9 mouse cellular contexts compared by ENCODE assay signal in the genomic region with DNA sequence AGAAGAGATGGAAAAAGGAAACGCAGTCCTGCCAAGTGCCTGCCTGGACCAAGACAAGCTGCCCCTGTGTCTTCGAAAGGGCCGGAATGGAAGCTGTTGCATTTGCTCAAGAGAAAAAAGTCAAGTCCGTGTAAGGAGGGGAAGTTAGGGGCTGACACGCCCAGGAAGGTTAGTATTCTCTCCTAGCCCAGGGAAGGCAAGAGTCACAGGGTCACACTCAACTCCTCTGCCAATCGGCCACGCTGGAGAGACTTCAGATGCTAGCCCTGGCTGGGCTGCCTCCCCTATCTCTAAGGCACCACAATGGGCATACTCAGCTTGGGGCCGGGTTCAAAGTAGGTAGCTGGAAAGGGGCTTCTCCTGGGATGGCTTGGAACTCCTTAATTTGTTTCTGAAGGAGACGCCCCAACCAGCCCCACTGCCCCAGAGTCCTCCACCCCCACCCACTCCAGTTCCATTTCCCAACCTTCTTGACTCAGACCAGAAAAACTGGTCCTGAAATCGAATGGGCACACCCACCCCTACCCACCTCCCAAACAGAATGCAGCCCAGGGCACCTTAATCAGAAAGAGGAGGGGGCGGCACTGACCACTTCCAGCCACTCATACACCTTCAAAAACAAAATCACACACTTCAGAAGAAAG. TPM values are rescaled to one million over a fixed set of nuclear protein-coding genes. Genes with fewer than 3 reads are reported as not detected.
DNase-seq lines count a peak whose midpoint lies in the region; ATAC-seq and TF ChIP-seq lines count a peak whose summit lies in the region.
"Had no signal": no experiment of that assay in that cellular context is flagged by ENCODE, and none has a peak within 500 bp of the region (broad histone marks: within the 10 kb centered on the region; RNA-seq: fewer than 3 reads in every experiment).

No protein-coding gene starts in this region.

- ATAC-seq in limb, embryonic 12.5 days (ENCODE audit: insufficient number of reproducible peaks, insufficient read depth, low FRiP score, low TSS enrichment, low read depth), result no peak
- no peak for ATAC-seq in midbrain, embryonic 11.5 days (ENCODE audit: low FRiP score)
- ATAC-seq in erythroblast, adult 5-6 weeks (replicated peaks; ENCODE audit: low FRiP score, poor library complexity, severe bottlenecking), result no peak

- no peak for TF ChIP-seq CTCF in gastrocnemius, adult 2 months (IDR thresholded peaks at IDR 0.05)

- intact Hi-C loops in gastrocnemius, adult 2 months (cut with DNase I), result no loop called here

- H3K4me3 ChIP-seq in gastrocnemius, adult 2 months, result peak overlapping the region; percentile 9
- H3K4me3 ChIP-seq in forebrain, embryonic 10.5 days, result peak overlapping the region; percentile 93
- H3K4me3 ChIP-seq in limb, embryonic 12.5 days (replicated peaks), result peak overlapping the region; percentile 79
- H3K4me3 ChIP-seq in midbrain, embryonic 11.5 days (ENCODE audit: low read depth, low read length), result peak overlapping the region; percentile 4; the same call in 1 of the 2 replicates

- 0 out of 2 replicates have a peak overlapping the region, but pooled peaks have one; percentile 34 for H3K9ac ChIP-seq in limb, embryonic 12.5 days (replicated peaks)
- H3K9ac ChIP-seq in midbrain, embryonic 11.5 days (ENCODE audit: low read length), result peak overlapping the region; percentile 94; the same call in 1 of the 2 replicates

- WGBS in forebrain, embryonic 10.5 days, result 60% methylated on average over 11 of the region's 11 CpGs
- 62% methylated on average over 11 of the region's 11 CpGs for WGBS in limb, embryonic 12.5 days
- 56% methylated on average over 11 of the region's 11 CpGs for WGBS in midbrain, embryonic 11.5 days

- H3K4me2 ChIP-seq in limb, embryonic 12.5 days, result peak overlapping the region; percentile 93
- H3K4me2 ChIP-seq in midbrain, embryonic 11.5 days, result peak overlapping the region; percentile 64

- peaks cover 54% of the 10 kb centered on the region for H3K36me3 ChIP-seq in forebrain, embryonic 10.5 days (replicated peaks)
- peaks cover 45% of the 10 kb centered on the region for H3K36me3 ChIP-seq in limb, embryonic 12.5 days
- peaks cover 29% of the 10 kb centered on the region for H3K36me3 ChIP-seq in midbrain, embryonic 11.5 days (ENCODE audit: control insufficient read depth, insufficient read depth, low read length)

- H3K9me3 ChIP-seq in forebrain, embryonic 10.5 days, result no peaks in the 10 kb centered on the region
- H3K9me3 ChIP-seq in limb, embryonic 12.5 days, result no peaks in the 10 kb centered on the region
- H3K9me3 ChIP-seq in midbrain, embryonic 11.5 days (ENCODE audit: control insufficient read depth, low read length), result no peaks in the 10 kb centered on the region

- peaks cover 15% of the 10 kb centered on the region for H3K27me3 ChIP-seq in forebrain, embryonic 10.5 days (ENCODE audit: poor library complexity, severe bottlenecking)
- H3K27me3 ChIP-seq in limb, embryonic 12.5 days, result no peaks in the 10 kb centered on the region
- H3K27me3 ChIP-seq in midbrain, embryonic 11.5 days (ENCODE audit: control insufficient read depth, insufficient read depth, low read length), result no peaks in the 10 kb centered on the region

- H3K4me1 ChIP-seq in forebrain, embryonic 10.5 days, result peaks cover 42% of the 10 kb centered on the region
- peaks cover 27% of the 10 kb centered on the region for H3K4me1 ChIP-seq in limb, embryonic 12.5 days (replicated peaks)
- H3K4me1 ChIP-seq in midbrain, embryonic 11.5 days (ENCODE audit: control insufficient read depth, insufficient read depth, low read length), result peaks cover 19% of the 10 kb centered on the region

- DNase-seq in gastrocnemius, adult 2 months, result no peak
- no peak for DNase-seq in gastrocnemius, adult 18-20 months (ENCODE audit: low spot score)
- DNase-seq in forebrain, embryonic 10.5 days (ENCODE audit: extremely low spot score, low spot score), result no peak
- DNase-seq in midbrain, embryonic 11.5 days (ENCODE audit: low spot score, missing footprints), result no peak
- no peak for DNase-seq in layer of hippocampus, postnatal 10 days (ENCODE audit: low spot score in 2 of 2)
- DNase-seq in thymus, postnatal 10 days (ENCODE audit: low spot score in 2 of 2), result no peak
- DNase-seq: B cell, adult 2 months had no signal

- H3K27ac ChIP-seq in gastrocnemius, adult 2 months, result peak overlapping the region; percentile 41; the same call in 1 of the 2 replicates
- no peak overlapping the region; the same call in 1 of the 2 replicates for H3K27ac ChIP-seq in forebrain, embryonic 10.5 days
- no peak overlapping the region for H3K27ac ChIP-seq in limb, embryonic 12.5 days
- H3K27ac ChIP-seq in midbrain, embryonic 11.5 days (ENCODE audit: low read depth, low read length), result no peak overlapping the region

RNA-seq across cellular contexts. Expression of a gene that starts 2.7 kb away (rescaled TPM):
- total RNA-seq in gastrocnemius, adult 2 months (2021), result 10 to 100 TPM; 10.3 to 19.0 TPM
- 10 to 100 TPM in 1 of 2 experiments, 1 to 10 TPM in 1; 9.5 to 12.2 TPM for total RNA-seq in gastrocnemius, adult 18-20 months (2021)
- polyA plus RNA-seq in forebrain, embryonic 10.5 days (2016; fragmentation: Nextera tagmentation; extraction: Ambion mirVana), result 287 and 294 TPM in 2 replicates
- polyA plus RNA-seq in limb, embryonic 12.5 days (2016; fragmentation: Nextera tagmentation; extraction: Ambion mirVana), result 186 and 196 TPM in 2 replicates
- 298 and 314 TPM in 2 replicates for polyA plus RNA-seq in midbrain, embryonic 11.5 days (2014; fragmentation: Nextera tagmentation; extraction: Ambion mirVana)
- total RNA-seq in erythroblast, adult 5-6 weeks (2015; ENCODE audit: low replicate concordance), result 29.0 and 34.4 TPM in 2 replicates
- 16.2 and 28.4 TPM in 2 replicates for total RNA-seq in erythroblast, adult 5-6 weeks (2017; ENCODE audit: low replicate concordance)
- 100 to 1,000 TPM; 127 to 134 TPM for total RNA-seq in layer of hippocampus, postnatal 10 days (2021)

RNA-seq across cellular contexts. Expression of a gene that starts 20.3 kb away (rescaled TPM):
- total RNA-seq in gastrocnemius, adult 2 months (2021), result under 1 TPM; 0.10 to 0.31 TPM
- under 1 TPM; 0.33 to 0.48 TPM for total RNA-seq in gastrocnemius, adult 18-20 months (2021)
- 1.4 and 1.5 TPM in 2 replicates for polyA plus RNA-seq in forebrain, embryonic 10.5 days (2016; fragmentation: Nextera tagmentation; extraction: Ambion mirVana)
- 1.2 and 1.4 TPM in 2 replicates for polyA plus RNA-seq in limb, embryonic 12.5 days (2016; fragmentation: Nextera tagmentation; extraction: Ambion mirVana)
- 1.4 and 1.8 TPM in 2 replicates for polyA plus RNA-seq in midbrain, embryonic 11.5 days (2014; fragmentation: Nextera tagmentation; extraction: Ambion mirVana)
- total RNA-seq in erythroblast, adult 5-6 weeks (2015; ENCODE audit: low replicate concordance), result not detected in 2 replicates
- total RNA-seq in erythroblast, adult 5-6 weeks (2017; ENCODE audit: low replicate concordance), result not detected in 2 replicates
- 1 to 10 TPM; 1.0 to 1.6 TPM for total RNA-seq in layer of hippocampus, postnatal 10 days (2021)

RNA-seq across cellular contexts. Expression of a gene that starts 49.6 kb away (rescaled TPM):
- 1 to 10 TPM; 3.2 to 4.4 TPM for total RNA-seq in gastrocnemius, adult 2 months (2021)
- total RNA-seq in gastrocnemius, adult 18-20 months (2021), result 1 to 10 TPM; 3.8 to 5.0 TPM
- polyA plus RNA-seq in forebrain, embryonic 10.5 days (2016; fragmentation: Nextera tagmentation; extraction: Ambion mirVana), result 15.3 and 17.5 TPM in 2 replicates
- 32.3 and 34.5 TPM in 2 replicates for polyA plus RNA-seq in limb, embryonic 12.5 days (2016; fragmentation: Nextera tagmentation; extraction: Ambion mirVana)
- polyA plus RNA-seq in midbrain, embryonic 11.5 days (2014; fragmentation: Nextera tagmentation; extraction: Ambion mirVana), result 15.7 and 16.9 TPM in 2 replicates
- 1.5 and 1.9 TPM in 2 replicates for total RNA-seq in erythroblast, adult 5-6 weeks (2015; ENCODE audit: low replicate concordance)
- total RNA-seq in erythroblast, adult 5-6 weeks (2017; ENCODE audit: low replicate concordance), result 4.3 and 4.5 TPM in 2 replicates
- 10 to 100 TPM; 88.0 to 92.7 TPM for total RNA-seq in layer of hippocampus, postnatal 10 days (2021)

RNA-seq across cellular contexts. Expression of a gene that starts 52.6 kb away (rescaled TPM):
- total RNA-seq in gastrocnemius, adult 2 months (2021), result 1 to 10 TPM; 4.7 to 4.9 TPM
- total RNA-seq in gastrocnemius, adult 18-20 months (2021), result 1 to 10 TPM; 2.7 to 4.2 TPM
- polyA plus RNA-seq in forebrain, embryonic 10.5 days (2016; fragmentation: Nextera tagmentation; extraction: Ambion mirVana), result 8.2 and 10.0 TPM in 2 replicates
- 14.1 and 15.4 TPM in 2 replicates for polyA plus RNA-seq in limb, embryonic 12.5 days (2016; fragmentation: Nextera tagmentation; extraction: Ambion mirVana)
- polyA plus RNA-seq in midbrain, embryonic 11.5 days (2014; fragmentation: Nextera tagmentation; extraction: Ambion mirVana), result 13.8 and 14.0 TPM in 2 replicates
- total RNA-seq in erythroblast, adult 5-6 weeks (2015; ENCODE audit: low replicate concordance), result 2.3 and 3.7 TPM in 2 replicates
- total RNA-seq in erythroblast, adult 5-6 weeks (2017; ENCODE audit: low replicate concordance), result 5.3 and 7.2 TPM in 2 replicates
- total RNA-seq in layer of hippocampus, postnatal 10 days (2021), result 10 to 100 TPM; 71.8 to 72.9 TPM

Comparison
In these comparisons a context has a peak if more than half of its experiments do, and no peak if none do; other contexts are left out.
1. H3K4me3 ChIP-seq: peak in every context shown above with its lines; median percentile 93 in forebrain, embryonic 10.5 days; 79 in limb, embryonic 12.5 days; 9 in gastrocnemius, adult 2 months; 4 in midbrain, embryonic 11.5 days.
2. RNA of a gene that starts 49.6 kb away (total RNA-seq): 88.0 to 92.7 TPM in layer of hippocampus, postnatal 10 days; 3.8 to 5.0 TPM in gastrocnemius, adult 18-20 months, 3.2 to 4.4 TPM in gastrocnemius, adult 2 months and 1.5 to 4.5 TPM in erythroblast, adult 5-6 weeks; every median in the first group is over 10 times any median in the second.